In genomic region chr3:136969796-136970195, GRCm38 (mm10) we compare ENCODE assay signal across 8 mouse cellular contexts.
DNase-seq lines count a peak whose midpoint lies in the region; ATAC-seq and TF ChIP-seq lines count a peak whose summit lies in the region.

No protein-coding gene starts in this region.

- TF ChIP-seq POLR2A in heart, adult 2 months (IDR thresholded peaks at IDR 0.05; ENCODE audit: insufficient read depth, low read depth, low read length) = no peak

- no peaks in the 10 kb centered on the region for H3K4me1 ChIP-seq in heart, adult 2 months (ENCODE audit: control insufficient read depth, insufficient read depth, low read length)
- H3K4me1 ChIP-seq in heart, embryonic 12.5 days (replicated peaks) = no peaks in the 10 kb centered on the region
- H3K4me1 ChIP-seq in intestine, embryonic 16.5 days (ENCODE audit: control insufficient read depth, insufficient read depth, low read length) = no peaks in the 10 kb centered on the region

- no peak overlapping the region for H3K9ac ChIP-seq in heart, adult 2 months (ENCODE audit: low read depth, low read length)
- no peak overlapping the region for H3K9ac ChIP-seq in heart, embryonic 12.5 days
- no peak overlapping the region for H3K9ac ChIP-seq in intestine, embryonic 16.5 days (ENCODE audit: low read depth, low read length)

- TF ChIP-seq CTCF in heart, adult 2 months (IDR thresholded peaks at IDR 0.05) = no peak

- intact Hi-C loops in heart, adult 2 months (cut with DNase I) = no loop called here

- no peaks in the 10 kb centered on the region for H3K27me3 ChIP-seq in heart, adult 2 months (ENCODE audit: control insufficient read depth, insufficient read depth, low read length)
- H3K27me3 ChIP-seq in heart, embryonic 12.5 days (replicated peaks) = no peaks in the 10 kb centered on the region
- no peaks in the 10 kb centered on the region for H3K27me3 ChIP-seq in intestine, embryonic 16.5 days (replicated peaks; ENCODE audit: control insufficient read depth, insufficient read depth, low read length)

- no peak overlapping the region for H3K4me3 ChIP-seq in heart, adult 2 months
- H3K4me3 ChIP-seq in heart, embryonic 12.5 days = no peak overlapping the region
- no peak overlapping the region for H3K4me3 ChIP-seq in intestine, embryonic 16.5 days (ENCODE audit: low read length)

- ATAC-seq in heart, embryonic 12.5 days (ENCODE audit: insufficient number of reproducible peaks, low FRiP score) = no peak
- no peak for ATAC-seq in intestine, embryonic 16.5 days

- TF ChIP-seq EP300 in heart, adult 2 months (IDR thresholded peaks at IDR 0.05; ENCODE audit: insufficient read depth, low read depth, low read length) = no peak

- no peaks in the 10 kb centered on the region for H3K79me2 ChIP-seq in heart, adult 2 months (replicated peaks; ENCODE audit: control insufficient read depth, insufficient read depth, low read length)

- no peaks in the 10 kb centered on the region for H3K36me3 ChIP-seq in heart, adult 2 months (ENCODE audit: control insufficient read depth, insufficient read depth, low read length)
- H3K36me3 ChIP-seq in heart, embryonic 12.5 days = no peaks in the 10 kb centered on the region
- no peaks in the 10 kb centered on the region for H3K36me3 ChIP-seq in intestine, embryonic 16.5 days (ENCODE audit: control insufficient read depth, insufficient read depth, low read length)

- peak; percentile 23 to 53 for DNase-seq in heart, adult 2 months
- DNase-seq in NIH3T3 (ENCODE audit: low read depth) = peak; percentile 19
- DNase-seq in cerebellum, adult 9-10 months = peak; percentile 97
- peak; percentile 62 for DNase-seq in kidney, postnatal 14 days
- no peak for DNase-seq in natural killer cell, adult 2 months (ENCODE audit: low spot score in 2 of 2)
- no peak for DNase-seq in spleen, postnatal 14 days (ENCODE audit: low spot score in 2 of 2)

- WGBS in heart, adult 2 months = 38% methylated on average over 4 of the region's 4 CpGs
- 57% methylated on average over 4 of the region's 4 CpGs for WGBS in heart, embryonic 12.5 days
- 51% methylated on average over 4 of the region's 4 CpGs for WGBS in intestine, embryonic 16.5 days

- H3K4me2 ChIP-seq in heart, embryonic 12.5 days = no peak overlapping the region
- no peak overlapping the region for H3K4me2 ChIP-seq in intestine, embryonic 16.5 days (ENCODE audit: low read depth, low read length)

- no peak overlapping the region for H3K27ac ChIP-seq in heart, adult 2 months
- H3K27ac ChIP-seq in heart, embryonic 12.5 days (ENCODE audit: poor library complexity, severe bottlenecking) = no peak overlapping the region
- H3K27ac ChIP-seq in intestine, embryonic 16.5 days (ENCODE audit: low read length) = no peak overlapping the region

- no peaks in the 10 kb centered on the region for H3K9me3 ChIP-seq in heart, embryonic 12.5 days (replicated peaks)
- H3K9me3 ChIP-seq in intestine, embryonic 16.5 days (ENCODE audit: control insufficient read depth, low read length) = no peaks in the 10 kb centered on the region

Comparison
In these comparisons a context has a peak if more than half of its experiments do, and no peak if none do; other contexts are left out.
1. DNase-seq: peak in heart, adult 2 months (2 of 2), NIH3T3 (single experiment), cerebellum, adult 9-10 months (single experiment) and kidney, postnatal 14 days (single experiment); none in natural killer cell, adult 2 months (0 of 2) and spleen, postnatal 14 days (0 of 2).